Mouse (Mus musculus): ENCODE data around the gene Cd151.

- TF ChIP-seq CTCF (IDR thresholded peaks at IDR 0.05; ENCODE audit: extremely low read depth, insufficient read length, insufficient replicate concordance, low read depth, low read length) (no peak), POLR2A (IDR thresholded peaks at IDR 0.05; ENCODE audit: low read depth, low read length) (no peak)
Observed at GRCm38 (mm10) chr7:141493729-141494128, 26.5 kb downstream of the Cd151 start.

All from small intestine, adult 2 months (tissue).